Mouse (Mus musculus): ENCODE data around the gene Grin2b. TPM values are rescaled to one million over a fixed set of nuclear protein-coding genes. Genes with fewer than 3 reads are reported as not detected.
"Not testable (repeated sequence)": the region's sequence is repeated elsewhere in the genome, so short reads cannot be mapped to it uniquely, and the experiment has no call there.

Gene Grin2b
- total RNA-seq, 2 experiments from 2014 or later, result 228 TPM

- DNase-seq (ENCODE audit: low spot score in 2 of 2), result peak; percentile 92 to 96
Measured at GRCm38 (mm10) chr6:135907540-135908320, 265.6 kb downstream of the Grin2b start.

- no peak for DNase-seq (ENCODE audit: low spot score in 2 of 2)
Measured at GRCm38 (mm10) chr6:135907137-135907536, 266.2 kb downstream of the Grin2b start.

GRCm38 (mm10) chr6:135904391-135904790 is 268.9 kb downstream of the Grin2b start:
- DNase-seq (ENCODE audit: low spot score in 2 of 2), result no peak

GRCm38 (mm10) chr6:135900410-135900809 is 272.9 kb downstream of the Grin2b start:
- peak; percentile 69 for DNase-seq (ENCODE audit: low spot score in 2 of 2)

- peak; percentile 75 to 77 for DNase-seq (ENCODE audit: low spot score in 2 of 2)
Measured at GRCm38 (mm10) chr6:135899225-135899624, 274.1 kb downstream of the Grin2b start.

GRCm38 (mm10) chr6:135894793-135895228 is 278.5 kb downstream of the Grin2b start:
- DNase-seq (ENCODE audit: low spot score in 2 of 2), result peak; percentile 40 to 50

GRCm38 (mm10) chr6:135882611-135883010 is 290.7 kb downstream of the Grin2b start:
- no peak for DNase-seq (ENCODE audit: low spot score in 2 of 2)

GRCm38 (mm10) chr6:135876163-135876726 is 297.1 kb downstream of the Grin2b start:
- no peak for DNase-seq (ENCODE audit: low spot score in 2 of 2)

GRCm38 (mm10) chr6:135874626-135875025 is 298.7 kb downstream of the Grin2b start:
- DNase-seq (ENCODE audit: low spot score in 2 of 2), result no peak

- peak; percentile 67 to 78 for DNase-seq (ENCODE audit: low spot score in 2 of 2)
Measured at GRCm38 (mm10) chr6:135865832-135866231, 307.5 kb downstream of the Grin2b start.

GRCm38 (mm10) chr6:135863965-135864364 is 309.3 kb downstream of the Grin2b start:
- DNase-seq (ENCODE audit: low spot score in 2 of 2), result no peak

GRCm38 (mm10) chr6:135859502-135859901 is 313.8 kb downstream of the Grin2b start:
- peak; percentile 73 to 82 for DNase-seq (ENCODE audit: low spot score in 2 of 2)

GRCm38 (mm10) chr6:135854173-135854591 is 319.1 kb downstream of the Grin2b start:
- no peak for DNase-seq (ENCODE audit: low spot score in 2 of 2)

GRCm38 (mm10) chr6:135843755-135844154 is 329.6 kb downstream of the Grin2b start:
- no peak for DNase-seq (ENCODE audit: low spot score in 2 of 2)

- no peak for DNase-seq (ENCODE audit: low spot score in 2 of 2)
Measured at GRCm38 (mm10) chr6:135836353-135836752, 337.0 kb downstream of the Grin2b start.

GRCm38 (mm10) chr6:135833542-135833941 is 339.8 kb downstream of the Grin2b start:
- DNase-seq (ENCODE audit: low spot score in 2 of 2), result no peak

- DNase-seq (ENCODE audit: low spot score in 2 of 2), result no peak
Measured at GRCm38 (mm10) chr6:135832041-135832440, 341.3 kb downstream of the Grin2b start.

- DNase-seq (ENCODE audit: low spot score in 2 of 2), result no peak
Measured at GRCm38 (mm10) chr6:135831032-135831431, 342.3 kb downstream of the Grin2b start.

GRCm38 (mm10) chr6:135829458-135829857 is 343.9 kb downstream of the Grin2b start:
- DNase-seq (ENCODE audit: low spot score in 2 of 2), result no peak

GRCm38 (mm10) chr6:135828976-135829375 is 344.3 kb downstream of the Grin2b start:
- no peak for DNase-seq (ENCODE audit: low spot score in 2 of 2)

GRCm38 (mm10) chr6:135827942-135828341 is 345.4 kb downstream of the Grin2b start:
- DNase-seq (ENCODE audit: low spot score in 2 of 2), result peak; percentile 56 to 61

GRCm38 (mm10) chr6:135827317-135827716 is 346.0 kb downstream of the Grin2b start:
- DNase-seq (ENCODE audit: low spot score in 2 of 2), result no peak

- not testable (repeated sequence) for DNase-seq (ENCODE audit: low spot score in 2 of 2)
Measured at GRCm38 (mm10) chr6:135826776-135827175, 346.5 kb downstream of the Grin2b start.

Data from left cerebral cortex, adult 18-20 months (tissue).